Mouse (Mus musculus) liver, adult 2 months (tissue): ENCODE measurements around the gene Lhfpl2.

Experiments
- CTCF ChIP-seq: fragments of 200-500 bp; IDR thresholded peaks from 2 replicates; pipeline ENCODE4 v1.5.1; 2011; ENCODE audit warnings: low read depth, low read length, control low read depth
- POLR2A ChIP-seq: fragments of 200-500 bp; IDR thresholded peaks from 2 replicates; pipeline ENCODE4 v1.6.1; 2011; ENCODE audit warnings: low read length, control low read depth; ENCODE audit not compliant: insufficient read depth; ENCODE audit errors: extremely low read depth

- TF ChIP-seq CTCF = no peak
- no peak for TF ChIP-seq POLR2A
Observed at GRCm38 (mm10) chr13:94117522-94117921, 59.9 kb downstream of the Lhfpl2 start.
